9 mouse cellular contexts compared by ENCODE assay signal in genomic region chr3:53210691-53211526, GRCm38 (mm10).
DNase-seq lines count a peak whose midpoint lies in the region; ATAC-seq and TF ChIP-seq lines count a peak whose summit lies in the region.
"Had no signal": no experiment of that assay in that cellular context is flagged by ENCODE, and none has a peak within 500 bp of the region (broad histone marks: within the 10 kb centered on the region; RNA-seq: fewer than 3 reads in every experiment).

No protein-coding gene starts in this region.

- H3K27me3 ChIP-seq in liver, adult 2 months (ENCODE audit: control insufficient read depth, insufficient read depth, low read length): no peaks in the 10 kb centered on the region
- H3K27me3 ChIP-seq in hindbrain, embryonic 12.5 days: no peaks in the 10 kb centered on the region
- H3K27me3 ChIP-seq: heart, embryonic 13.5 days had no signal

- TF ChIP-seq POLR2A in liver, adult 2 months (IDR thresholded peaks at IDR 0.05; ENCODE audit: extremely low read depth, insufficient read depth, low read length): no peak

- no peak overlapping the region for H3K4me2 ChIP-seq in hindbrain, embryonic 12.5 days (replicated peaks)
- H3K4me2 ChIP-seq: heart, embryonic 13.5 days had no signal

- no peaks in the 10 kb centered on the region for H3K79me2 ChIP-seq in liver, adult 2 months (ENCODE audit: control insufficient read depth, insufficient read depth, low read length)

- no peak overlapping the region for H3K4me3 ChIP-seq in liver, adult 2 months (ENCODE audit: insufficient read depth, low read depth, low read length)
- no peak overlapping the region for H3K4me3 ChIP-seq in hindbrain, embryonic 12.5 days
- H3K4me3 ChIP-seq: heart, embryonic 13.5 days had no signal

- WGBS in liver, adult 2 months: 71% methylated on average over 10 of the region's 10 CpGs
- 41% methylated on average over 10 of the region's 10 CpGs for WGBS in hindbrain, embryonic 12.5 days

- no peaks in the 10 kb centered on the region for H3K36me3 ChIP-seq in liver, adult 2 months (ENCODE audit: control insufficient read depth, insufficient read depth, low read length)
- H3K36me3 ChIP-seq in hindbrain, embryonic 12.5 days: no peaks in the 10 kb centered on the region
- H3K36me3 ChIP-seq: heart, embryonic 13.5 days had no signal

- TF ChIP-seq CTCF in liver, adult 2 months (IDR thresholded peaks at IDR 0.05; ENCODE audit: low read depth, low read length): no peak

- H3K9me3 ChIP-seq in hindbrain, embryonic 12.5 days (replicated peaks): no peaks in the 10 kb centered on the region
- H3K9me3 ChIP-seq: heart, embryonic 13.5 days had no signal

- ATAC-seq in hindbrain, embryonic 12.5 days (ENCODE audit: low FRiP score): no peak

- peaks cover 8% of the 10 kb centered on the region for H3K4me1 ChIP-seq in liver, adult 2 months (ENCODE audit: control insufficient read depth, insufficient read depth, low read length)
- H3K4me1 ChIP-seq in hindbrain, embryonic 12.5 days: peaks cover 33% of the 10 kb centered on the region

- no peak overlapping the region for H3K27ac ChIP-seq in liver, adult 2 months (replicated peaks; ENCODE audit: insufficient read depth, low read depth, low read length)
- H3K27ac ChIP-seq in hindbrain, embryonic 12.5 days: peak overlapping the region; percentile 35
- H3K27ac ChIP-seq: heart, embryonic 13.5 days had no signal

- intact Hi-C loops in left cerebral cortex, postnatal 14 days (cut with DNase I): no loop called here

- H3K9ac ChIP-seq in liver, adult 2 months (ENCODE audit: low read depth, low read length): no peak overlapping the region
- H3K9ac ChIP-seq in hindbrain, embryonic 12.5 days: no peak overlapping the region
- H3K9ac ChIP-seq: heart, embryonic 13.5 days had no signal

- DNase-seq in liver, adult 2 months (ENCODE audit: extremely low read depth, low read depth, low spot score): peak; percentile 89
- no peak for DNase-seq in liver
- DNase-seq in cerebellum, postnatal 25 days: peak; percentile 52 to 63
- peak; percentile 43 to 62 for DNase-seq in lung, postnatal 4 days
- DNase-seq in frontal cortex, postnatal 36 days (ENCODE audit: low spot score in 2 of 2): no peak
- no peak for DNase-seq in left cerebral cortex, postnatal 14 days (ENCODE audit: low spot score in 2 of 2)
- no peak for DNase-seq in spleen, adult 18-20 months

Comparison
In these comparisons a context has a peak if more than half of its experiments do, and no peak if none do; other contexts are left out.
1. DNase-seq: peak in liver, adult 2 months (single experiment), cerebellum, postnatal 25 days (2 of 2) and lung, postnatal 4 days (2 of 2); none in liver (single experiment), frontal cortex, postnatal 36 days (0 of 2), left cerebral cortex, postnatal 14 days (0 of 2) and spleen, adult 18-20 months (0 of 2).